Mouse (Mus musculus): ENCODE results near the gene Tspan11. TPM values are rescaled to one million over a fixed set of nuclear protein-coding genes. Genes with fewer than 3 reads are reported as not detected.

Gene Tspan11
- polyA plus RNA-seq, 1 experiment: 47.4 TPM

DNA sequence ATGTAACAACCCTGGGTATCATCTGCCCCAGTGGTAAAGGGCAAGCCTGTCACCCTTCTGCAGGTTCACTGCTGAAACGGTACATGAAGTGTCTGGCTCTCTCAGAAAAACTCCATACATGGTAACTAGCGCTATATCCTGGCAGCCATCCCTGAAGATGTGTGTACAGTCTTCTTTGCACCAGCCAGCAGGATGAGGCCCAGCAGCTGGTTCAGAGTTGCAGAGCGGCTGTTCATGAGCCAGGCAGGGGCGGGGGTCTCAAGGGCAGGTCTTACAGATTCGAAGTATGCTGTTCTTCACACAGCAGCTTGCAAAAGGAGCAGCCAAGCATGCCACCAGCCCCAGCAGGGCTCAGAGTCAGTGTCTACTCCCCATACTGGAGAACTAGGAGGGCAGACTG lies 116.2 kb downstream of the Tspan11 start:
- WGBS: 60% methylated on average over 5 of the region's 5 CpGs
- Histone ChIP-seq H3K4me1 (ENCODE audit: control insufficient read depth, insufficient read depth, low read length) (peaks cover 13% of the 10 kb centered on the region), H3K4me3 (replicated peaks; ENCODE audit: extremely low read depth, low read depth, low read length) (no peak overlapping the region)
- DNase-seq: no peak
- no peak for TF ChIP-seq POLR2A (IDR thresholded peaks at IDR 0.05; ENCODE audit: borderline replicate concordance, extremely low read depth, low read depth, low read length)
- TF ChIP-seq CTCF (IDR thresholded peaks at IDR 0.05; ENCODE audit: insufficient read depth, low read length): no peak

Other genes with a start within 250 kb of the Tspan11 start
- 2.1 and 4.9 TPM in 2 replicates for gene Prmt8, start 118.1 kb upstream of the Tspan11 start, polyA plus RNA-seq (2012; rRNA removed)

Data from lung, adult 2 months (tissue).